Mouse (Mus musculus) midbrain, embryonic 13.5 days (tissue): ENCODE measurements around the gene Vav3. TPM values are rescaled to one million over a fixed set of nuclear protein-coding genes. Genes with fewer than 3 reads are reported as not detected.

Experiments used
- ATAC-seq: fragments of 200-750 bp; cut with Nextera tagmentation; 2 replicates; pipeline ENCODE4 v1.8.0; 2017; ENCODE audit warnings: mild to moderate bottlenecking, moderate TSS enrichment, moderate library complexity
- H3K27ac ChIP-seq: fragments of 300-500 bp; sonication (generic); 2 replicates; pipeline ENCODE4 v1.5.1; 2015; ENCODE audit warnings: inconsistent platforms, mild to moderate bottlenecking, moderate library complexity
- H3K27me3 ChIP-seq: fragments of 300-500 bp; sonication (generic); 2 replicates; pipeline ENCODE4 v1.6.1; 2015; ENCODE audit warnings: mild to moderate bottlenecking, inconsistent platforms
- H3K36me3 ChIP-seq: fragments of 300-500 bp; sonication (generic); 2 replicates; pipeline ENCODE4 v1.6.1; 2015; ENCODE audit warnings: mild to moderate bottlenecking, inconsistent platforms
- H3K4me1 ChIP-seq: fragments of 300-500 bp; sonication (generic); replicated peaks from 2 replicates; pipeline ENCODE4 v1.6.1; 2015; ENCODE audit warnings: inconsistent platforms
- H3K4me2 ChIP-seq: fragments of 300-500 bp; sonication (generic); replicated peaks from 2 replicates; pipeline ENCODE4 v1.6.1; 2015; ENCODE audit warnings: moderate library complexity, mild to moderate bottlenecking, inconsistent platforms
- H3K4me3 ChIP-seq: fragments of 300-500 bp; sonication (generic); replicated peaks from 2 replicates; pipeline ENCODE4 v1.5.1; 2015; ENCODE audit warnings: mild to moderate bottlenecking, inconsistent platforms
- H3K9ac ChIP-seq: fragments of 300-500 bp; sonication (generic); replicated peaks from 2 replicates; pipeline ENCODE4 v1.6.1; 2015; ENCODE audit warnings: mild to moderate bottlenecking, inconsistent platforms
- H3K9me3 ChIP-seq: fragments of 300-500 bp; sonication (generic); 2 replicates; pipeline ENCODE4 v1.6.1; 2016; ENCODE audit warnings: mild to moderate bottlenecking, inconsistent platforms
- WGBS: fragments of 180-500 bp; shearing (Covaris S2); methylation state at CpG from one replicate; pipeline ENCODE4 v1.1.7; 2015; 5-methylcytosine and 5-hydroxymethylcytosine counted together
- polyA plus RNA-seq: library from polyadenylated mRNA; unstranded; fragments of >200 nt; fragmentation: Nextera tagmentation; extraction: Ambion mirVana; gene quantifications from 2 replicates; pipeline ENCODE4 v1.2.1, GENCODE M21; 2015

Gene Vav3
- polyA plus RNA-seq, 1 experiment from 2014 or later: 32.6 TPM

DNA sequence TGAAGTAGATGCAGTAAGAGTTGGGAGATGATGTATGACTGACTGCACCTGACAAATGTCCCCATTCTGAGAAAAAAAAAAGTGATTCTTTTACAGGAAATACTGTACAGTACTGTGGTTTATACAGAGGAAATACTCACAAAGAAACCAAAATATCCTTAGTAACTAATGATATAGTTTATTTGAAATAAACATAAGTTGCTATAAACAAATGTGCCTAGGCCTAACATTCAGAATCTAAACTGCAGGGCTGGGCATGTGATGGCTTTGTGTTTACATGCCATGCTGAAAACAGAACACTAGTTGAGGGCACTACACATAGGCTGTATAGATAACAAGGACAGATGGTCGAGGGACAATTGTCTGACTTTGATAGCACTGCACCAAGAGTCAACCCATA is 114.2 kb downstream of the Vav3 start:
- no peaks in the 10 kb centered on the region for H3K9me3 ChIP-seq
- H3K4me2 ChIP-seq: no peak overlapping the region
- H3K27me3 ChIP-seq: no peaks in the 10 kb centered on the region
- no peak for ATAC-seq
- no peak overlapping the region for H3K9ac ChIP-seq
- H3K4me3 ChIP-seq: no peak overlapping the region
- WGBS: 92% methylated on average over 1 of the region's 1 CpGs
- no peaks in the 10 kb centered on the region for H3K4me1 ChIP-seq
- H3K36me3 ChIP-seq: no peaks in the 10 kb centered on the region
- H3K27ac ChIP-seq: no peak overlapping the region

DNA sequence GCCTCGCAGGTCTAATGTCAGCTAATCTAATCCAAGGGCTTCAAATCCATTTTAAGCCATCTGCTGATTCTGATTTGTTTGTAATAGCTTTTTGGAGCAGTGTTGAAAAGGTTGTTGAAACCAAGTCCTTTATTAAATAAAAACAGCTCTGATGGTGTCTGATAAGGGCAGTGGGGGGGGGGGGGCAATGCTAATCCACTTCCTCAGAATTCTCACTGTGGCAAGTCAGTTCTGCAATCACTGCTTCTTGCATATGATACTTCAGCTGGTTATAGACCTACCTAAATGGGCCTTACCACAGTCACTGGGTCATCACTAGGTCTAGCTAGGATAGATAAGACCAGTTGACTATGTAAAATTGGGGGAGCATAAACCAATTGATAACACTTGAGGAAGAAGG is 115.9 kb downstream of the Vav3 start:
- ATAC-seq: no peak
- WGBS: 92% methylated on average over 1 of the region's 1 CpGs
- H3K27ac ChIP-seq: no peak overlapping the region
- no peak overlapping the region for H3K4me2 ChIP-seq
- no peaks in the 10 kb centered on the region for H3K9me3 ChIP-seq
- H3K4me1 ChIP-seq: no peaks in the 10 kb centered on the region
- no peaks in the 10 kb centered on the region for H3K36me3 ChIP-seq
- H3K27me3 ChIP-seq: no peaks in the 10 kb centered on the region
- no peak overlapping the region for H3K9ac ChIP-seq
- H3K4me3 ChIP-seq: no peak overlapping the region

DNA sequence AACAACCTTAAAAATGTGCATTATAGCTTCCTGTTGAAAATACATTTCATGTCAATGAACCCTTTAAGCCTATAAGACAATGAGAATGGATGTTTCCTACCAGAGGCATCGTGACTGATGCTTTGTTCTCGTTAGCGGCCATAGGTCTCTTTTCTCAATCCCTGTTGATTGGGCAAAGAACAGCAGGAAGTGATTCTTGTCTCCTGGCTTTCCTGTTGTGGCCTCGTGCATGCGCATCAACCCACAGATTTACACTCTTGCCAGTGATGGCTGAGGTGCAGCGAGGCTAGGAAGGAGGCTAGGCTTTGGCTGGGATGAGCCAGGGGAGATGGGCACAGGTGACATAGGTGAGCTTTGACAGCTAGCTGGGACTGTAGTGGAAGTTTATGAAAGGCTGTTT is 123.2 kb downstream of the Vav3 start:
- no peak overlapping the region for H3K27ac ChIP-seq
- no peaks in the 10 kb centered on the region for H3K4me1 ChIP-seq
- WGBS: 83% methylated on average over 6 of the region's 6 CpGs
- H3K4me2 ChIP-seq: no peak overlapping the region
- no peaks in the 10 kb centered on the region for H3K9me3 ChIP-seq
- no peak for ATAC-seq
- no peak overlapping the region for H3K4me3 ChIP-seq
- no peaks in the 10 kb centered on the region for H3K27me3 ChIP-seq
- H3K36me3 ChIP-seq: no peaks in the 10 kb centered on the region
- H3K9ac ChIP-seq: no peak overlapping the region

DNA sequence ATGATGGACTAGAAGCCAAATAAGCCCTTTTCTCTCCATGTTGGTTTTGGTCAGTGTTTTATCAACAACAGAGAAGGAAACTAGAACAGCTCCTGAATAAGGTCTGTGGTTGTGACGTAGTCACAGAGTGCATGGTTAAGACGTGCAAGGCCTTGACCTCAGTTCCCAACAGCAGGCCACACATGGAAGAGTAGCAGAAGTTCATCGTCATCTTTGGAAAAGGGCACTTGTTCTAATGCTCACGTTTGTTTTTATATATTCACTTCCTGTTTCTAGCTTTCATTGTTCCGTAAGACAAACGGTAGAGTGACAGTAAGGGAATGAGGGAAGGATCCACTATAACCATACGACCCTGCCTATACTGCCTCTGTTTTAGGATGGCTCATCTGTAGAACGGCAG is 124.1 kb downstream of the Vav3 start:
- no peak overlapping the region for H3K27ac ChIP-seq
- no peaks in the 10 kb centered on the region for H3K9me3 ChIP-seq
- ATAC-seq: no peak
- H3K4me3 ChIP-seq: no peak overlapping the region
- no peak overlapping the region for H3K4me2 ChIP-seq
- WGBS: 92% methylated on average over 8 of the region's 8 CpGs
- no peak overlapping the region for H3K9ac ChIP-seq
- H3K36me3 ChIP-seq: no peaks in the 10 kb centered on the region
- no peaks in the 10 kb centered on the region for H3K4me1 ChIP-seq
- H3K27me3 ChIP-seq: no peaks in the 10 kb centered on the region

DNA sequence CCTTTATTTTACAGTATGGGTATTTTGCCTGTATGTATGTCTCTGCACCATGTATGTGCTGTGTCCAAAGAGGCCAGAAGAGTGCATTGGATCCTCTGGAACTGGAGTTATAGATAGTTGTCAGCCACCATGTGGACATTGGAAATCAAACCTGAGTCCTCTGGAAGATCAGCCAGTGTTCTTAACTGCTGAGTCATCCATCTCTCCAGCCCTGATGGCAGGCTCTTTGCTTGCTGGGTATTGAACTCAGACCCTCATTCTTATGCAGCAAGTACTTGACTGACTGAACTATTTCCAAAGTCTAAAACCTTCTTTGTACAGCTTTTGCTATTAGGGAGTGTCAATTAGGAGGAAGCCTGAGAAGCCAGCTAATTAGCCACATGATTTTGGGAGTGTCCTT is 126.1 kb downstream of the Vav3 start:
- H3K9me3 ChIP-seq: no peaks in the 10 kb centered on the region
- no peaks in the 10 kb centered on the region for H3K4me1 ChIP-seq
- no peak overlapping the region for H3K27ac ChIP-seq
- ATAC-seq: no peak
- no peaks in the 10 kb centered on the region for H3K36me3 ChIP-seq
- no peak overlapping the region for H3K4me2 ChIP-seq
- H3K9ac ChIP-seq: no peak overlapping the region
- H3K4me3 ChIP-seq: no peak overlapping the region
- no peaks in the 10 kb centered on the region for H3K27me3 ChIP-seq

DNA sequence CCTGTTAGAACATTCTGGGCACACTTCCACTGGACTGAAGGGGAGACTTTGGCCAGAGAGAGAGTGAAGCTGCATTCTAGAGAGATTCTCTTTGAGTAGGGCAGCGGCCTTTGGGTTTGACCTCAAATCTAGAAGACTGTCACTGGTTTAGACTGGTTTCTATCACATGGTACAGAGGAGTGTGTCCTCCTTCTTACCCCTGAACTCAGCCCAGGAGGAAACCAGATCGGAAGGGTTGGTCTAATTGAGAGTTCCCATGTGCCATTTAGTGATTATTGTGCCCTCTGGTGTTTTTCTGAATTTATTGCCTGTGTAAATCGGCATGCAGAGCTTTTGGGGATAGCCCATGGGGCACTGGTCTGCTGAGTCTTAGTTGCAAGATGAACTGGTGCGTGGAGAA is 126.8 kb downstream of the Vav3 start:
- Histone ChIP-seq H3K4me2 (no peak overlapping the region), H3K4me3 (no peak overlapping the region)

DNA sequence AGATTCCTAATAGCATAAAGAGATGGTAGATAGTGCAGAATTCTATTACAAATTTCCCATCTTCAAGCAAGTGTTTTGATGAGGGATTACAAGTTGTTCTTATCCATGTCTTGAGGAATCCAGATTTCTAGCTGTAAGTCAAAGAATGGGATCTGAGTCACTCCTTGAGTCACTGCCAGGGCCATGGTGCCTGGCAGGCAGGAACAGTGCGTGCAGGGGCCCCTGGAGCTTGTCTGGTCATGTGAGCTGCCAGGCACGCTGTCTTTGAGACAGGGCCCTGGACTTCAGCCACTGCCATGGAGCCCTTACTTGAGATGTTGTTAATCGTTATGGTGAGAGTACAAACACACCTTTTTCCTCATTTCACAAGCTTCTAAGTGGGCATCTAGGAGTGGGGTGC is 129.0 kb downstream of the Vav3 start:
- 88% methylated on average over 3 of the region's 3 CpGs for WGBS
- no peak for ATAC-seq

More for the DNA sequence above, 126.8 kb downstream of the Vav3 start:
- Histone ChIP-seq H3K36me3 (no peaks in the 10 kb centered on the region), H3K9ac (no peak overlapping the region), H3K9me3 (0 out of 2 replicates have a peak, but pooled peaks cover 3% of the 10 kb centered on the region), H3K27me3 (no peaks in the 10 kb centered on the region), H3K27ac (no peak overlapping the region), H3K4me1 (no peaks in the 10 kb centered on the region)
- WGBS: 79% methylated on average over 4 of the region's 4 CpGs
- no peak for ATAC-seq

DNA sequence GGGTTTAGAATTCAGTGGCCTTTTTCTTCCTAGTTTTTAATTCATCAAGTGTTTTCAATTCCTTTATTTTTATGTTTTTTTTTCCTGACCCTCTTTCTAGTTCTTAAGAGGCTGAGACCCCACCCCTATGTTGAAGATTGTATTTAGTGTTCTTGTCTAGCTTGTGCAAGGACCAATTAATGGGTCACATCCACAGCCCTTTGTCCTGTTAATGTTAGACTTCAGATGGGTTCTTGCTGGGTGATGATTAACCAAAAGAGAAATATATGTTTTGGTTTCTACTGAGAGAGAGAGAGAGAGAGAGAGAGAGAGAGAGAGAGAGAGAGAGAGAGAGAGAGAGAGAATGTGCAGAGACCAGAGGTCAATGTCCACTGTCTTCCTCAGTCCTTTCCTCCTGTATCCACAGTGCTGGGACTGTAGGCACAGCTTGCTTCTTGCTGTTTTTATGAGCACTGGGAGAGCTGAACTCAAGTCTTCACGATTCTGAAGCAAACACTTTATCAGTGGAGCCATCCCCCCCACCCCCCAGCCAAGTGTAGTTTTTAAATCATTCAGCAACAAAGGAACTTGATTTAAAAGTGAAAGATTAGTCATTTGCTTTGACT is 130.3 kb downstream of the Vav3 start:
- no peaks in the 10 kb centered on the region for H3K36me3 ChIP-seq
- H3K4me2 ChIP-seq: no peak overlapping the region
- WGBS: 86% methylated on average over 1 of the region's 1 CpGs
- no peak overlapping the region for H3K4me3 ChIP-seq
- 0 out of 2 replicates have a peak, but pooled peaks cover 3% of the 10 kb centered on the region for H3K9me3 ChIP-seq
- no peak overlapping the region for H3K27ac ChIP-seq
- no peaks in the 10 kb centered on the region for H3K27me3 ChIP-seq
- no peaks in the 10 kb centered on the region for H3K4me1 ChIP-seq
- H3K9ac ChIP-seq: no peak overlapping the region
- ATAC-seq: no peak

More for the DNA sequence above, 129.0 kb downstream of the Vav3 start:
- no peak overlapping the region for H3K9ac ChIP-seq
- no peaks in the 10 kb centered on the region for H3K36me3 ChIP-seq
- H3K27ac ChIP-seq: no peak overlapping the region
- no peak overlapping the region for H3K4me3 ChIP-seq
- no peaks in the 10 kb centered on the region for H3K4me1 ChIP-seq
- 0 out of 2 replicates have a peak, but pooled peaks cover 3% of the 10 kb centered on the region for H3K9me3 ChIP-seq
- no peaks in the 10 kb centered on the region for H3K27me3 ChIP-seq
- no peak overlapping the region for H3K4me2 ChIP-seq

DNA sequence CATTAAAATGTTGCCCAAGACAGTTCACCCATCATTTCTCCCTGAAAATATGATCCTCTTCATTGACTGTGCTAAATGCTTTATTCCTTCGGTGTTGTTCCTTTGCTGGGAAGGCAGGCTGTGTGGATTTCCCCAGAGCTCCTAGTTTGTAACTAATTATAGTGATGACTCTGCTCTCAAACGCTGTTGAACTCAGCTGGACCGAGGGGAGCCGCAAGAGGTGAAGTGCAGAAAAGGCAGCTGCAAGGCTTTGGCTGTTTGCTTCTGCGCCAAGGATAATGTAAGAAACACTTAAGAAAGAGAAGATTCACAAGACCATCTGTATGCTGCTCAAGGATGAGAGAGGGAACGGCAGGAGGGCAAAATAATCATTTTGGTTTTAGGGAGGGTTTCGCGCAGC is 136.1 kb downstream of the Vav3 start:
- 66% methylated on average over 8 of the region's 8 CpGs for WGBS
- no peak for ATAC-seq
- peaks cover 6% of the 10 kb centered on the region; the same call in 1 of the 2 replicates for H3K4me1 ChIP-seq
- H3K9me3 ChIP-seq: 0 out of 2 replicates have a peak, but pooled peaks cover 3% of the 10 kb centered on the region
- no peak overlapping the region for H3K27ac ChIP-seq
- H3K36me3 ChIP-seq: no peaks in the 10 kb centered on the region
- no peaks in the 10 kb centered on the region for H3K27me3 ChIP-seq
- no peak overlapping the region for H3K4me2 ChIP-seq
- H3K4me3 ChIP-seq: no peak overlapping the region
- peak overlapping the region; percentile 10; the same call in 1 of the 2 replicates for H3K9ac ChIP-seq

DNA sequence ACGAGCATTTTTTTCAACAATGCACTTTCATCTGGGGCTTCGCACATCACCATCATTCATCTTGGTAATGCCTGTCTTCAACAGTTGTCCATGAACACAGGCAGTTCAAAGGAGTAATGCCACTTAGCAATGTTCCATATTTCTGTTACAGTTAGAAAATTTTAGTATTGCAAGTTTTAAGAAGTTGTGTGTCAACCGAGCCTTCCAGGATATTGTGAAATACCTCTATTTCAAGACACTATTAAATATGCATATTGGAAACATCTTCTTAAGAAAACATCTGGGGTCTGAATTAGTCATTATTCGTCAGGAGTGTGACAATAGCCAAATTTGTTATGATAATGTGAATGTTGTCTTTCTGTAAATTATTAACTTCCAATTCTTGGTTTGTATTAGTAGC is 137.8 kb downstream of the Vav3 start:
- Histone ChIP-seq H3K27ac (no peak overlapping the region), H3K4me2 (no peak overlapping the region), H3K4me1 (peaks cover 6% of the 10 kb centered on the region; the same call in 1 of the 2 replicates), H3K9ac (no peak overlapping the region), H3K27me3 (no peaks in the 10 kb centered on the region), H3K36me3 (no peaks in the 10 kb centered on the region), H3K4me3 (no peak overlapping the region), H3K9me3 (no peaks in the 10 kb centered on the region)
- ATAC-seq: no peak
- WGBS: 91% methylated on average over 4 of the region's 4 CpGs

DNA sequence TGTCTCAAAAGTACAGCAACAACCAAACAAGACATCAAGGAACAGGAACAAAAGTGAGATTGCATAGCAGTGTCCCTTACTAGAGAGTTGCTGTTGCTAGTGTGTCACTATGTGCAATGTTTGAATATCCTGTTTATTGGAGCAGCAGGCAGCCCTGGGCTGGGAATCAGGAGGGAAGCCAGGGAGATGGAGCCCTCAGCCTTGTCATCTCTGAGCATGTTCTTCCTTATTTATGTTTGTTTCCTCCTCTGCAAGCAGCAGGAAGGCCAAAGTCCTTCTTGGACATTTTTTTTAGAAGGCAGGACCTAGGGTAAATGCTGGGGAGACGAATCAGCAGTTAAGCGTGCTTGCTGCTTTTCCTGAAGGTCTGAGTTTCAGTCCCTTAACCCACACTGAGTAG is 140.2 kb downstream of the Vav3 start:
- 87% methylated on average over 2 of the region's 2 CpGs for WGBS
- Histone ChIP-seq H3K36me3 (no peaks in the 10 kb centered on the region), H3K4me2 (no peak overlapping the region), H3K27ac (no peak overlapping the region), H3K4me1 (peaks cover 6% of the 10 kb centered on the region; the same call in 1 of the 2 replicates), H3K9ac (no peak overlapping the region), H3K9me3 (no peaks in the 10 kb centered on the region), H3K27me3 (no peaks in the 10 kb centered on the region), H3K4me3 (no peak overlapping the region)
- no peak for ATAC-seq

DNA sequence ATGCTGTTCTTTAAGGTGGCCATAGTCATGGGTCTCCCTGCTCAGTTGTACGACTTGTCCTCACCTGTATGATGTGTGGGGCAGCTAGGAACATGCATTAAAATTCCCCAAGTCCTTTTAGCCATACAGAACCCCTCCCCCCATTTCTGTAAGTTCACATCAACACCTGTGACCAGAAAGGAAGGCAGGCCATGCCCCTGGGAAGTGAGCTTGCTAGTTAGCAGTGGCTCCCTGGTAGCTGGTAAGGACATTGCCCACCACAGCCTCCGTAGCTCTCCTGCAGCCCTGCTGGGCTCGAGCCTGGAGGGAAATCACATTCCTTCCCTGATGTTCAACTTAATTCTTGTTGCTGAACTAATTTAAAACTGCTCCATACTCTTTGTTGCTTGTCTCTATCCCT is 146.3 kb downstream of the Vav3 start:
- H3K4me2 ChIP-seq: no peak overlapping the region
- no peaks in the 10 kb centered on the region for H3K27me3 ChIP-seq
- WGBS: 78% methylated on average over 3 of the region's 3 CpGs
- ATAC-seq: no peak
- no peaks in the 10 kb centered on the region for H3K36me3 ChIP-seq
- no peak overlapping the region for H3K27ac ChIP-seq
- no peak overlapping the region for H3K4me3 ChIP-seq
- H3K9me3 ChIP-seq: no peaks in the 10 kb centered on the region
- no peak overlapping the region for H3K9ac ChIP-seq
- H3K4me1 ChIP-seq: peaks cover 25% of the 10 kb centered on the region

DNA sequence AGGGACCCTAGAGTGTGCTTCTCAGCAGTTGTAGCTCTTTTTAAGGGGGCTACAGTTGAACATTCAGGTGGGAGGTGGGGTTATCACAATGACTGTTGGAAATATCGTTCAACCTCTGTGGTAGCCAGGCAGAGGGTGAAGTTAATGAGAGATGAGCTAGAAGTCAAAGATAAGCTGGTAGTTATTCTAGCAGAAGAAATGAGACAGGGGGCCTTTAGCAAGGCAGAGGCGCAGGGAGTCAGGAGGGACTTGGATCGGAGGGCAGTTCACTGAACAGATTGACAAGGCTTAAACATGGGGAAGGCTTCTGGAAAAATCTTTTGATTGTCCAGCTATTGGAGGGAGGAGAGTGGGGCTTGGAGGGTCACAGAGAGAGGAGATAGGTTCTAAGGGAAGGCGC is 147.4 kb downstream of the Vav3 start:
- no peak overlapping the region for H3K4me2 ChIP-seq
- 92% methylated on average over 4 of the region's 4 CpGs for WGBS
- H3K9me3 ChIP-seq: no peaks in the 10 kb centered on the region
- ATAC-seq: no peak
- H3K9ac ChIP-seq: no peak overlapping the region
- H3K27ac ChIP-seq: peak overlapping the region; percentile 66
- H3K4me3 ChIP-seq: no peak overlapping the region
- peaks cover 25% of the 10 kb centered on the region for H3K4me1 ChIP-seq
- H3K27me3 ChIP-seq: no peaks in the 10 kb centered on the region
- H3K36me3 ChIP-seq: no peaks in the 10 kb centered on the region
